Mouse (Mus musculus): Measurements from ENCODE around the gene Nap1l2.

GRCm38 (mm10) chrX:103215251-103215650 is 28.8 kb upstream of the Nap1l2 start:
- TF ChIP-seq HCFC1 (IDR thresholded peaks at IDR 0.05; ENCODE audit: borderline replicate concordance, insufficient read depth, low read length), result no peak
- no peak for TF ChIP-seq CHD2 (IDR thresholded peaks at IDR 0.05; ENCODE audit: low read depth, low read length)
- TF ChIP-seq MAFK (IDR thresholded peaks at IDR 0.05; ENCODE audit: insufficient read depth, low read depth, low read length), result no peak
- no peak for TF ChIP-seq ZC3H11A (IDR thresholded peaks at IDR 0.05; ENCODE audit: borderline replicate concordance, low read depth, low read length)
